Mouse (Mus musculus) stomach, postnatal 0 days (tissue): ENCODE data around the gene Stk11.
A peak's percentile ranks its signal among the peaks of the same experiment; 100 is the strongest.

ENCODE experiments used
- CTCF ChIP-seq: IDR thresholded peaks from 2 replicates; pipeline ENCODE4 v1.5.1; 2016; ENCODE audit warnings: antibody characterized with exemption, low read depth, mild to moderate bottlenecking, moderate library complexity
- EP300 ChIP-seq: optimal IDR thresholded peaks from 2 replicates; pipeline ENCODE3; 2016; ENCODE audit warnings: antibody characterized with exemption

DNA sequence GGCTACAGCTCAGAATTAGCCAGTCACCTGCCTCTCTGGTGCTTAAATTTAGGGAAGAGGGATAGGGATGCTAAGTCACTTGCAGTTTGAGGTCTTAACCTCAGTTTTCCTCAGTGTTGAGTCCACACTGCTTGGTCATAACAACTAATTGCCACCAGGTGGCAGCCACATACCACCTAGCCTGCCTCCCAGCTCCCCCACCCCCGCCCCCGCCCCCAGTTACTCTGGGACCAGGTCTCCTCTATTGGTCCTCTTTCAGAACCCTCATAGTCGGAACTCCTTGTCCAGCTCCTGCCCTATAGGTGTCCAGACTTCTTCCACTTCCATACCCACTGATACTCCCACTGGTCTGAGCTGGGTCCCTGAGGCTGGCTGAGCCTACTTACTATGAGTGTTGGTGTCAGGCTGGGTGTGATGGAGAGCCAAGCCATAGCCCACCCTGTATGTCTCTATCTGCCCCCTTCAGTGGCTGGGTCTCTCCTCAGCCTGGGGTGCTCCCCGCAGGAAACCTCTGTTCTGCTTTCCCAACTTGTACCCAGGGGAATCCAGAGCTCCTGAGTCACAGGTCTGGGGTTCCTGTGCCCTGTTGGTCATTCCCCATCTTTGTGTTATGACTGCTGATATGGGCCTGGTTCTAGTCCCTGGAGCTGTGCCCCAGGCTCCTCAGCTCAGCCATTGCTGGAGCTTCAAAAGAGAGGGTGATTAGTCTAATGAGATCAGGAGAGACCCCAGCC, 60.1 kb downstream of the Stk11 start:
- TF ChIP-seq EP300 (no peak), CTCF (peak; percentile 76)
